In the genomic region with DNA sequence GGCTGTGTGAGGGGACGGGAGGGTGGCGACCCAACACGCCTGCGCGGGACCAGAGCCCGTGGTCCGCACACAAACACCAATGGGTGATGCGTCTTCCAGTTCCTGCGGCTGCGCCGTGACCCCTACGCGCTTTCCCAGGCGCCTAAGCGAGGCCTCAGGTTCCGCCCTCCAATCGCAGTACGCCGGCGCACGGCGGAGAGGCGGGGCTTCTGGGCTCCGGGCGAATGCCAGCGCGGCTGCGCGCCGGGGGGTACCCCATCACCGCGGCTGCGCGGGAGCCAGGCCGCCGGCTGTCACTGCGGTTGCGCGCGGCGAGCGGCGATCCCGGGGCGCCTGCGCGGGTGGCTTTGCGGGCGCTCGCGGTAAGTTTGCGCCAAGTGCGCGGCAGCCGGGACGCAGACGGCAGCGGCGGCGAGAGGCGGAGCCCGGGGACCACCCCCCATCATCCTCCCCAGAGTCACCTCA, we compare ENCODE assay signal across 8 mouse cellular contexts. TPM values are rescaled to one million over a fixed set of nuclear protein-coding genes. Genes with fewer than 3 reads are reported as not detected.
DNase-seq lines count a peak whose midpoint lies in the region; ATAC-seq and TF ChIP-seq lines count a peak whose summit lies in the region.

TSS of gene Phf12 (plus strand) at position 314 of the 465 bp plus-strand sequence.

- TF ChIP-seq POLR2A in MEL (IDR thresholded peaks at IDR 0.05; ENCODE audit: control insufficient read depth in 1 of 2, insufficient read depth in 1 of 2, low read depth in 1 of 2, low read length in 2 of 2, poor library complexity in 1 of 2), result peak; percentile 83 to 95
- peak; percentile 60; the same call in 1 of the 2 replicates for TF ChIP-seq POLR2A in cerebellum, adult 2 months (IDR thresholded peaks at IDR 0.05; ENCODE audit: borderline replicate concordance, insufficient read depth, low read length)

- no peak for TF ChIP-seq CTCF in MEL (IDR thresholded peaks at IDR 0.05 in 2 of 3, conservative IDR thresholded peaks at IDR 0.05 in 1 of 3; ENCODE audit: control insufficient read depth in 1 of 3, insufficient read depth in 1 of 3, low read depth in 2 of 3, low read length in 3 of 3, poor library complexity in 1 of 3, severe bottlenecking in 1 of 3)
- TF ChIP-seq CTCF in cerebellum, adult 2 months (IDR thresholded peaks at IDR 0.05; ENCODE audit: borderline replicate concordance, insufficient read depth, low read depth, low read length), result no peak
- no peak for TF ChIP-seq CTCF in forebrain, postnatal 0 days (IDR thresholded peaks at IDR 0.05; ENCODE audit: low read depth)

- under 1% methylated on average over 62 of the region's 62 CpGs for WGBS in cerebellum, adult 2 months
- 2% methylated on average over 54 of the region's 62 CpGs for WGBS in forebrain, postnatal 0 days
- WGBS in lung, embryonic 15.5 days, result 0% methylated on average over 62 of the region's 62 CpGs

- TF ChIP-seq EP300 in MEL (IDR thresholded peaks at IDR 0.05; ENCODE audit: low read depth in 1 of 2, low read length in 2 of 2), result no peak

- DNase-seq in MEL (ENCODE audit: low read depth, low spot score), result peak; percentile 100
- peak; percentile 100 for DNase-seq in cerebellum, adult 2 months
- peak; percentile 100 for DNase-seq in forebrain, postnatal 0 days
- peak; percentile 99 for DNase-seq in heart, postnatal 4 days
- DNase-seq in layer of hippocampus, adult 8-10 months (ENCODE audit: low spot score in 2 of 2), result peak; percentile 100
- peak; percentile 100 for DNase-seq in ovary, adult 18-20 months (ENCODE audit: low spot score)
- DNase-seq in thymus, postnatal 0 days (ENCODE audit: low spot score), result peak; percentile 100

- TF ChIP-seq RAD21 in MEL (IDR thresholded peaks at IDR 0.05; ENCODE audit: low read depth, low read length), result no peak

- peak; percentile 89 for ATAC-seq in forebrain, postnatal 0 days
- ATAC-seq in lung, embryonic 15.5 days (ENCODE audit: borderline replicate concordance, extremely low read depth, low FRiP score, low TSS enrichment), result peak; percentile 91

- peaks cover 0 to 2% of the 10 kb centered on the region in 2 experiments; a peak in 1 of 4 replicates for H3K27me3 ChIP-seq in MEL (ENCODE audit: control insufficient read depth in 1 of 2, insufficient read depth in 2 of 2, low read length in 2 of 2)
- no peaks in the 10 kb centered on the region for H3K27me3 ChIP-seq in cerebellum, adult 2 months (ENCODE audit: control insufficient read depth, insufficient read depth, low read length)
- H3K27me3 ChIP-seq in forebrain, postnatal 0 days (ENCODE audit: insufficient read depth, low read length), result no peaks in the 10 kb centered on the region
- peaks cover 10% of the 10 kb centered on the region; the same call in 1 of the 2 replicates for H3K27me3 ChIP-seq in lung, embryonic 15.5 days

- peak within 1 kb of the TSS; percentile 98 for H3K9ac ChIP-seq in MEL (ENCODE audit: control insufficient read depth, low read depth, low read length, poor library complexity, severe bottlenecking)
- H3K9ac ChIP-seq in forebrain, postnatal 0 days, result peak within 1 kb of the TSS; percentile 95
- peak within 1 kb of the TSS; percentile 100 for H3K9ac ChIP-seq in lung, embryonic 15.5 days

- H3K36me3 ChIP-seq in MEL (ENCODE audit: control insufficient read depth in 1 of 2, insufficient read depth in 2 of 2, low read length in 2 of 2), result peaks cover 4 to 24% of the 10 kb centered on the region in 2 experiments
- peaks cover 11% of the 10 kb centered on the region for H3K36me3 ChIP-seq in forebrain, postnatal 0 days (ENCODE audit: insufficient read depth)
- H3K36me3 ChIP-seq in lung, embryonic 15.5 days, result peaks cover 8% of the 10 kb centered on the region

- H3K79me2 ChIP-seq in MEL (ENCODE audit: control insufficient read depth, insufficient read depth, low read length, poor library complexity), result peaks cover 44% of the 10 kb centered on the region

- peaks cover 0 to 15% of the 10 kb centered on the region in 2 experiments; a peak in 2 of 4 replicates for H3K4me1 ChIP-seq in MEL (ENCODE audit: control insufficient read depth in 1 of 2, insufficient read depth in 2 of 2, low read length in 2 of 2)
- no peaks in the 10 kb centered on the region; the same call in 1 of the 2 replicates for H3K4me1 ChIP-seq in cerebellum, adult 2 months (ENCODE audit: control insufficient read depth, insufficient read depth, low read length)
- peaks cover 9% of the 10 kb centered on the region; the same call in 1 of the 2 replicates for H3K4me1 ChIP-seq in forebrain, postnatal 0 days (ENCODE audit: insufficient read depth)
- peaks cover 17% of the 10 kb centered on the region for H3K4me1 ChIP-seq in lung, embryonic 15.5 days

- H3K27ac ChIP-seq in MEL (ENCODE audit: control insufficient read depth, low read depth, low read length), result peak within 1 kb of the TSS; percentile 94
- H3K27ac ChIP-seq in cerebellum, adult 2 months (ENCODE audit: insufficient read depth, low read length), result peak within 1 kb of the TSS; percentile 95
- H3K27ac ChIP-seq in forebrain, postnatal 0 days (ENCODE audit: low read depth, low read length), result peak within 1 kb of the TSS; percentile 98
- H3K27ac ChIP-seq in lung, embryonic 15.5 days, result peak within 1 kb of the TSS; percentile 97

- H3K4me2 ChIP-seq in forebrain, postnatal 0 days (ENCODE audit: low read depth), result peak within 1 kb of the TSS; percentile 84
- H3K4me2 ChIP-seq in lung, embryonic 15.5 days, result peak within 1 kb of the TSS; percentile 88

- peak within 1 kb of the TSS; percentile 88 to 93 for H3K4me3 ChIP-seq in MEL (ENCODE audit: control insufficient read depth in 1 of 2, insufficient read depth in 1 of 2, low read depth in 2 of 2, low read length in 2 of 2)
- peak within 1 kb of the TSS; percentile 97 for H3K4me3 ChIP-seq in cerebellum, adult 2 months (replicated peaks; ENCODE audit: insufficient read depth, low read depth, low read length)
- peak within 1 kb of the TSS; percentile 99 for H3K4me3 ChIP-seq in forebrain, postnatal 0 days (ENCODE audit: low read depth, low read length)
- H3K4me3 ChIP-seq in lung, embryonic 15.5 days, result peak within 1 kb of the TSS; percentile 100

- no peaks in the 10 kb centered on the region for H3K9me3 ChIP-seq in MEL (replicated peaks; ENCODE audit: insufficient read depth, low read length)
- no peaks in the 10 kb centered on the region for H3K9me3 ChIP-seq in forebrain, postnatal 0 days (ENCODE audit: low read length)
- H3K9me3 ChIP-seq in lung, embryonic 15.5 days, result no peaks in the 10 kb centered on the region

TF ChIP-seq in MEL, 35 proteins besides CTCF, POLR2A, EP300 and RAD21:
- TF ChIP-seq JUND (IDR thresholded peaks at IDR 0.05; ENCODE audit: low read depth, low read length), result no peak
- peak; percentile 59 for TF ChIP-seq USF1 (IDR thresholded peaks at IDR 0.05; ENCODE audit: low read depth, low read length)
- TF ChIP-seq UBTF (IDR thresholded peaks at IDR 0.05; ENCODE audit: borderline replicate concordance, insufficient read depth, low read depth, low read length), result no peak
- peak; percentile 95 for TF ChIP-seq NELFE (IDR thresholded peaks at IDR 0.05; ENCODE audit: low read depth, low read length)
- no peak for TF ChIP-seq MYC (IDR thresholded peaks at IDR 0.05; ENCODE audit: low read depth, low read length)
- TF ChIP-seq ELF1 (IDR thresholded peaks at IDR 0.05; ENCODE audit: low read depth, low read length), result peak; percentile 89
- peak; percentile 98 for TF ChIP-seq KAT2A (conservative IDR thresholded peaks at IDR 0.05; ENCODE audit: low read depth, low read length)
- peak; percentile 84 for TF ChIP-seq NRF1 (IDR thresholded peaks at IDR 0.05; ENCODE audit: insufficient read depth, low read depth, low read length, poor library complexity, severe bottlenecking)
- TF ChIP-seq MAZ (IDR thresholded peaks at IDR 0.05; ENCODE audit: low read depth, low read length), result peak; percentile 46; the same call in 1 of the 2 replicates
- TF ChIP-seq SMC3 (IDR thresholded peaks at IDR 0.05; ENCODE audit: low read depth, low read length), result no peak
- TF ChIP-seq ETS1 (IDR thresholded peaks at IDR 0.05; ENCODE audit: low read depth, low read length), result peak; percentile 27; the same call in 1 of the 2 replicates
- TF ChIP-seq TCF12 (IDR thresholded peaks at IDR 0.05; ENCODE audit: low read depth, low read length), result peak; percentile 67
- TF ChIP-seq HCFC1 (IDR thresholded peaks at IDR 0.05; ENCODE audit: low read depth, low read length), result peak; percentile 94
- 0 out of 2 replicates have a peak, but pooled peaks have one; percentile 30 for TF ChIP-seq E2F4 (IDR thresholded peaks at IDR 0.05; ENCODE audit: borderline replicate concordance, low read depth, low read length)
- peak; percentile 21; the same call in 1 of the 2 replicates for TF ChIP-seq TBP (IDR thresholded peaks at IDR 0.05; ENCODE audit: low read depth, low read length)
- peak; percentile 82 for TF ChIP-seq CHD2 (IDR thresholded peaks at IDR 0.05; ENCODE audit: low read length)
- peak; percentile 81 for TF ChIP-seq MXI1 (IDR thresholded peaks at IDR 0.05; ENCODE audit: low read depth, low read length)
- TF ChIP-seq ZMIZ1 (IDR thresholded peaks at IDR 0.05; ENCODE audit: low read depth, low read length), result peak; percentile 78

RNA-seq across cellular contexts. Expression of gene Phf12, which starts in this region (rescaled TPM):
- 19.2 and 20.7 TPM in 2 replicates for total RNA-seq in MEL (2012; rRNA removed)
- polyA plus RNA-seq in MEL (2012; ENCODE audit: insufficient read depth in 1 of 2, insufficient read length in 2 of 2, low read depth in 1 of 2, low replicate concordance in 2 of 2, missing spikeins in 1 of 2), result 10 to 100 TPM; 43.8 to 56.9 TPM
- 50.1 and 51.9 TPM in 2 replicates for polyA plus RNA-seq in cerebellum, adult 2 months (2012; rRNA removed)
- 35.9 and 49.3 TPM in 2 replicates for total RNA-seq in forebrain, postnatal 0 days (2014; rRNA removed)
- polyA plus RNA-seq in forebrain, postnatal 0 days (2015; fragmentation: Nextera tagmentation; extraction: Ambion mirVana), result 6.2 and 9.1 TPM in 2 replicates
- 10 to 100 TPM; 42.3 to 43.2 TPM for total RNA-seq in heart, postnatal 4 days (2021)
- 10 to 100 TPM; 56.1 to 64.4 (median 61.1) TPM for total RNA-seq in layer of hippocampus, adult 8-10 months (2022)
- polyA plus RNA-seq in lung, embryonic 15.5 days (2015; fragmentation: Nextera tagmentation; extraction: Ambion mirVana), result 15.5 and 15.9 TPM in 2 replicates
- polyA plus RNA-seq in thymus, postnatal 0 days (2015; fragmentation: Nextera tagmentation; extraction: Ambion mirVana), result 15.1 and 18.4 TPM in 2 replicates

Comparison
In these comparisons a context has a peak if more than half of its experiments do, and no peak if none do; other contexts are left out.
1. Peak in every context shown above with its lines: DNase-seq, ATAC-seq, H3K4me3 ChIP-seq and H3K27ac ChIP-seq.